Mouse (Mus musculus) spleen, adult 2 months (tissue): ENCODE measurements around the gene Wdr89. TPM values are rescaled to one million over a fixed set of nuclear protein-coding genes. Genes with fewer than 3 reads are reported as not detected.

Experiments
- DNase-seq, 2 experiments: peaks; one replicate each; pipeline versions ENCODE4 v3.0.0 to v3.0.0-alpha.2; 2012 to 2021; ENCODE audit warnings: low spot score in 2 of 2, low read depth in 1 of 2
- H3K27ac ChIP-seq: fragments of 200-500 bp; 2 replicates; pipeline ENCODE4 v1.5.1; 2012; ENCODE audit warnings: low read length, inconsistent platforms; ENCODE audit not compliant: insufficient read depth
- H3K27me3 ChIP-seq: fragments of 200-500 bp; 2 replicates; pipeline ENCODE4 v1.6.1; 2012; ENCODE audit warnings: mild to moderate bottlenecking, moderate library complexity, low read length, inconsistent platforms; ENCODE audit not compliant: control insufficient read depth, insufficient read depth
- H3K36me3 ChIP-seq: fragments of 200-500 bp; 2 replicates; pipeline ENCODE4 v1.6.1; 2012; ENCODE audit warnings: mild to moderate bottlenecking, low read length, inconsistent platforms; ENCODE audit not compliant: control insufficient read depth, insufficient read depth
- H3K4me1 ChIP-seq: fragments of 200-500 bp; 2 replicates; pipeline ENCODE4 v1.6.1; 2011; ENCODE audit warnings: inconsistent platforms; ENCODE audit not compliant: control insufficient read depth, insufficient read depth, insufficient read length
- H3K4me3 ChIP-seq: fragments of 200-500 bp; 2 replicates; pipeline ENCODE4 v1.5.1; 2011; ENCODE audit warnings: mild to moderate bottlenecking, inconsistent platforms; ENCODE audit not compliant: insufficient read depth, insufficient read length; ENCODE audit errors: extremely low read depth
- CTCF ChIP-seq: fragments of 200-500 bp; IDR thresholded peaks from 2 replicates; pipeline ENCODE4 v1.5.1; 2011; ENCODE audit warnings: mild to moderate bottlenecking, inconsistent platforms; ENCODE audit not compliant: insufficient read depth, insufficient read length, insufficient replicate concordance; ENCODE audit errors: extremely low read depth
- POLR2A ChIP-seq: fragments of 200-500 bp; IDR thresholded peaks from 2 replicates; pipeline ENCODE4 v1.6.1; 2011; ENCODE audit warnings: low read depth, low read length, inconsistent platforms
- WGBS: fragments of 180-500 bp; shearing (Covaris S2); methylation state at CpG from one replicate; pipeline ENCODE4 v1.1.7; 2018; 5-methylcytosine and 5-hydroxymethylcytosine counted together
- polyA plus RNA-seq: library from polyadenylated mRNA; depleted of rRNA; stranded (reverse); fragments of >200 nt; gene quantifications from 2 replicates; pipeline ENCODE4 v1.2.3, GENCODE M21; 2012

Gene Wdr89
- polyA plus RNA-seq, 1 experiment, result 4.0 TPM

- H3K27ac ChIP-seq, result no peak overlapping the region
- TF ChIP-seq CTCF, result no peak
- no peak for TF ChIP-seq POLR2A
- no peak for DNase-seq
- H3K4me1 ChIP-seq, result peaks cover 4% of the 10 kb centered on the region; the same call in 1 of the 2 replicates
- no peaks in the 10 kb centered on the region for H3K27me3 ChIP-seq
- no peak overlapping the region for H3K4me3 ChIP-seq
- no peaks in the 10 kb centered on the region for H3K36me3 ChIP-seq
- 100% methylated on average over 1 of the region's 1 CpGs for WGBS
Measured at GRCm38 (mm10) chr12:75641726-75642125, 27.6 kb downstream of the Wdr89 start.

- Histone ChIP-seq H3K4me1 (peaks cover 4% of the 10 kb centered on the region; the same call in 1 of the 2 replicates), H3K36me3 (no peaks in the 10 kb centered on the region), H3K4me3 (no peak overlapping the region), H3K27ac (no peak overlapping the region), H3K27me3 (no peaks in the 10 kb centered on the region)
- 62% methylated on average over 2 of the region's 2 CpGs for WGBS
- TF ChIP-seq POLR2A (no peak), CTCF (no peak)
- no peak for DNase-seq
Measured at GRCm38 (mm10) chr12:75638345-75638744, 31.0 kb downstream of the Wdr89 start.

- H3K4me3 ChIP-seq, result no peak overlapping the region
- TF ChIP-seq POLR2A (no peak), CTCF (no peak)
- no peaks in the 10 kb centered on the region for H3K36me3 ChIP-seq
- WGBS, result 42% methylated on average over 3 of the region's 3 CpGs
- no peak for DNase-seq
- no peaks in the 10 kb centered on the region for H3K27me3 ChIP-seq
- no peak overlapping the region; the same call in 1 of the 2 replicates for H3K27ac ChIP-seq
- H3K4me1 ChIP-seq, result peaks cover 4% of the 10 kb centered on the region; the same call in 1 of the 2 replicates
Measured at GRCm38 (mm10) chr12:75637103-75637502, 32.2 kb downstream of the Wdr89 start.

- no peak overlapping the region for H3K27ac ChIP-seq
- no peaks in the 10 kb centered on the region for H3K27me3 ChIP-seq
- peaks cover 4% of the 10 kb centered on the region; the same call in 1 of the 2 replicates for H3K4me1 ChIP-seq
- WGBS, result 82% methylated on average over 10 of the region's 10 CpGs
- no peak for TF ChIP-seq POLR2A
- TF ChIP-seq CTCF, result no peak
- no peak overlapping the region for H3K4me3 ChIP-seq
- no peak for DNase-seq
- H3K36me3 ChIP-seq, result no peaks in the 10 kb centered on the region
Measured at GRCm38 (mm10) chr12:75635771-75636430, 33.4 kb downstream of the Wdr89 start.

GRCm38 (mm10) chr12:75629618-75630017, 39.7 kb downstream of the Wdr89 start:
- no peak for TF ChIP-seq POLR2A
- no peak for TF ChIP-seq CTCF
- 75% methylated on average over 1 of the region's 1 CpGs for WGBS
- no peaks in the 10 kb centered on the region for H3K4me1 ChIP-seq

GRCm38 (mm10) chr12:75623292-75623691, 46.0 kb downstream of the Wdr89 start:
- Histone ChIP-seq H3K36me3 (no peaks in the 10 kb centered on the region), H3K4me3 (no peak overlapping the region), H3K4me1 (no peaks in the 10 kb centered on the region), H3K27ac (no peak overlapping the region), H3K27me3 (no peaks in the 10 kb centered on the region)
- TF ChIP-seq POLR2A (no peak), CTCF (no peak)
- DNase-seq, result no peak
- 91% methylated on average over 5 of the region's 5 CpGs for whole genome bisulfite sequencing

More at GRCm38 (mm10) chr12:75629618-75630017, 39.7 kb downstream of the Wdr89 start:
- DNase-seq, result no peak
- Histone ChIP-seq H3K4me3 (no peak overlapping the region), H3K36me3 (no peaks in the 10 kb centered on the region), H3K27ac (no peak overlapping the region), H3K27me3 (no peaks in the 10 kb centered on the region)

- no peak overlapping the region for H3K4me3 ChIP-seq
- TF ChIP-seq CTCF, result no peak
- WGBS, result 53% methylated on average over 3 of the region's 3 CpGs
- H3K27me3 ChIP-seq, result no peaks in the 10 kb centered on the region
- H3K27ac ChIP-seq, result no peak overlapping the region
- H3K36me3 ChIP-seq, result no peaks in the 10 kb centered on the region
- no peaks in the 10 kb centered on the region for H3K4me1 ChIP-seq
- DNase-seq, result no peak
Measured at GRCm38 (mm10) chr12:75622835-75623234, 46.5 kb downstream of the Wdr89 start.
